Mouse (Mus musculus): ENCODE data around the gene Rb1.

The Rb1 gene

DNA sequence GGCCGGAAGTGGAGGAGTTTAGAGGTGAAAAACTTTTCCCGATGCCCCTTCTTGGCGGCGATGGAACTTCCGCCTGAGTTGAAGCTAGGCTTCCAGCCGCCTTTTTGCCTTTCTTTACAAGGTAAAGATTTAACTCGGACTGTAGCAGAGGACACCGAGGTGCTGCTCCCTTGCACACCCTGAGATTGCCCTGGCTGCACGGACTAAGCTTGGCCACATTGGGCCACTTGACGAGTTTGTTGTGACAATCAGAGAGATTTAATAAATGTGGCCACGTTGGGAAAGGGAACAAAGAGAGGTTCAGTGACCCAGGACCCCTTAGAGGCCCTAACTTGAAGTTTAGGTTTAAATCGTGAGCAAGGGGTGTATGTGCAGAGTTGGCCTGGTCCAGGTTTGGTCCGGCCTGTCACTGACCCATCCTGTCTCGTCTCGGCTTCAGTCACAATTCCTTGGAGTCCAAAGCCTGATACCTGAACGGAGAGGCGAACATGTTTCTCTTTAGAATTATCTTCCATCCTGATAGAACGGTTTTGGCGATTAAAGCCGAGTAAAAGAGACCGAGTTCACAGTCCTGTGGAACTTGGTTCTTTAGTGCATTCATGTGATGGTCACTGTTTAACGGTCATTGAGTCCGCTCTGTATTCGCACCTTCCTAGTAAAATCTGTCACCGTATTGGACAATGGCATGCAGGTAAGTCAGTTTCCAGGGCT, 181.8 kb downstream of the Rb1 start:
- DNase-seq: no peak

DNA sequence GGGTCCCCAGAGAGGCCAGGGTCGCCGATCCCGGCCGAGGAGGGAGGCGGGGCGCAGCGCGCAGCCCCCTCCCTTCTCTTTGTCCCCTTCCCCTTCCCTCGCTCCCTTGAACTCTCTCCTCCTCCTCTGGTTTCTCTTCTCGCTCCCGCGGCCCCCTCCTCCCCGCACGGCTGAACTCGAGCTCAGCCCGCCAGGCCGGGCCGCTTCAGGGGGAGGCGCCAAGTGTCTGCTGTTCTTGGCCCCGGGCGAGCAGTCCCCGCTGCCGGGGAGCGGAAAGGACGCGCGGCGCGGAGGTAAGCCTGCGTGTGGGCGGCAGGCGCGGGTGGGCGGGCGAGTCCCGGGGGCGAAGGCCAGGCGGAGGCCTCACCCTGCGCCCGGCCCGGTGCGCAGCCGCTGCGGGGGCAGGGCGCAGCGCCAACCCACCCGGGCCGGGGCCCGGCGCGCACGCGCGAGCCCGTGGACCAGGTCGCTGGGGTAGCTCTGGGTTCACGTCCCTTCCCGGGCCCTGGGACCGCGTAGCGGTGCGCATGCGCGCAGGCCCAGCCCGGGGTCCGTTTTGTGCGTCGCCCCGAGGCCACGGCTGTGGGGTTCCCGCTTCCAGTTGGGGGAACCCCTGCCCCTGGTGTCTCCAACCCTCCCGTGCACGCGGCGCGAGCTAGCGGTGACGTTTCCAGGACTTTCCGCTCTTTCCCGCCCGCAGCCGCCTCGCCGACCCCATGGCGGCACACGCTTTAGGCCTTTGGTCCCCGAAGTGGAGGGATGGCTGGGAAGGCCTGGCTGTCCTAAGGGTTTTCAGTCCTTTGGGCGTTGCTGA, 182.5 kb downstream of the Rb1 start:
- peak; percentile 84 to 92 for DNase-seq

DNA sequence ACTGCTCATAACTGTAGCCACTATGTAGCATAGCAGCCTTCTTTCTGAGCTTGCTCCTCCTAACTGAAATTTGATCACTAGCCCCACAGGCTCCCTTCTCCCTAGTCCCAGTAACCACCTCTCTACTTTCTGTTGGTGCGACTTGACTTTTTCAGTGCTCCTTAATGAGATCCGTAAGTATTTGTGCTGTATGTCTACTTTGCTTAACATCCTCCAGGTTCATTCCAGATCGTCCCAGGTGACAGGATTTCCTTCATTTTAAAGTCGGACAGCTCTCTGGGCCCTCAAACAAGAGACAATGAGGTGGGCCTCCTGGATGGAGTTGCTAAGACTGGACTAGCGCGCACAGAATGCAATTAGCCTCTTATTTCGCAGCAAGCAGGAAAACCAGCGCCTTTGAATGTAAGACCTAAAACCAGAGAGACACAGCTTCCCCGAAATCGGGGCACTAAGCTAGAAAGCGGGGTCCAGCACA, 183.2 kb downstream of the Rb1 start:
- no peak for DNase-seq

DNA sequence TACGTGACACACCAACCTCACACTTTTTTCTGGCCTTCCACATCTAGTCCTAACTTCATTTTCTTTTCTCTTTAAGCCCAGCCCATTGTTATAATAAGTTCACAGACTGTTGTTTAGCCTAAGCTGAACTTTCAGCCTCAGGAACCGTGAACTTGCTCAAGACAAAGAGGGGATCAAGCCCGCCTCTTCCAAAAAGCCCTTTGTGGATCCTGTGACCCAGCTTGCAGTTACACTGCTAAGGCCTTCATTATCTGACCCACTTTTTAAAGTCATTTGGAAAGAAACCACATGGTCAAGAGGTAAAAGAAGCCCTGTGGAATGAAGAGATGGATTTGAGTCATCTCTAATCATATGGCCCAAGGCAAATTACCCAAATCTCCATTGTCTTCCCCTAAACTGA, 183.8 kb downstream of the Rb1 start:
- DNase-seq: no peak

DNA sequence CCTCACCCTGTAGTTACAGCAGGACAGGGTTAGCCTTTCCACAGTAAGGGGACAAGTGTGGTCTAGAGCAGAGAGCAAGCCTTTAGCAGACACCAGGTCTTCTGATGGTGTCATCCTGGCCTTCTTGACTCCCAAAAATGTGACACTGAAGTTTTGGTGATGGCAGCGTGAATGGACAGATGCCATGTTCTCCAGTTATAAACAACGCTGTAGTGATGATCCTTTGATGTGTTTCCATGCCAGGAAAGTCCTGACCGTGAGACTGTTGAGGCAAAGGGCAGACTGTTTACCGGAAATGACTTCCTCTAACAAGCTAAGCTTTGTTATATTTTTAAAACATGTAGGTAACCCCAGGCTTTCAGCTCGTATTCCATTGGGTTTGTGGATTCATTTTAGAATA, 185.8 kb downstream of the Rb1 start:
- DNase-seq: no peak

DNA sequence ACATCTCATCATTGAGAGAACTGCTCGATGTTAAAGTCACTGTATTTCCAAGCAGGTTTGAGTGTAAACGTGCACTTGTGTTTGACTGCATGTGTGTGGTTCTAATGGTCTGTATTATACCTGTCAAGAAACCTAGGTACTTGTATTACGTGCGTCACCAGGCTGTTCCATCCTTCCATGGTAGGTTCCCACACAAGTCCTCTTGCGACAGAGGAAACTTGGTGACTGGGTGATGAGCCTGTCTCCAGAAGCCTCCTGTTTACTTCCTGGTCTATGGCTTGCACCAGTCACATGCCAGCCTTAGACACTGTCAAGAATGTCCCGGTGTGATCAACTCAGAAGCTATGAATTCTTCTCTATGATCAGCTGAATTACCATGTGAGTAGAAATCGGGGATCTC, 187.1 kb downstream of the Rb1 start:
- no peak for DNase-seq

DNA sequence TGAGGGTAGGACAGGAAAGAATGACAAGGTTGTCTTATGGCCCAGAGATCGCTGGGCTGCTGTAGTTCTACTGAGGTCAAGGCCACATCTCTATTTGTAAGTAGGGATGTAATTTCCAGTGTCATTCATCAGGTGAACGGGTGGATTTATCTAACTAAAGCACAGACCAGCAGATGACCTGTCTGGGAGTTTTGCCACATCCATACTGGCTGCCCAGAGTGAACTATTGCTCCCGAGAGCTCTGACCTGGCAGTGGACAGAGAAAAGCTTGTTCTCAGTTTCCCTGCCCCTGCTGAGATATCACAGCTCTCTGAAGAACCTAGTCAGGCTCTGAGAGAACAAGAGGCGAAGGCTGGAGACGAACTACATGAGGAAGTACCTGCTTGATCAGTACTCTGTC, 188.4 kb downstream of the Rb1 start:
- DNase-seq: no peak
